Mouse (Mus musculus) ES-Bruce4 (cell line): ENCODE data around the gene Tmem268.

Experiments
- CTCF ChIP-seq: IDR thresholded peaks from one replicate; pipeline ENCODE4 v1.8.1; 2011; ENCODE audit warnings: low read depth, low read length
- POLR2A ChIP-seq: IDR thresholded peaks from one replicate; pipeline ENCODE4 v1.8.1; 2011; ENCODE audit warnings: low read length; ENCODE audit not compliant: insufficient read depth

DNA sequence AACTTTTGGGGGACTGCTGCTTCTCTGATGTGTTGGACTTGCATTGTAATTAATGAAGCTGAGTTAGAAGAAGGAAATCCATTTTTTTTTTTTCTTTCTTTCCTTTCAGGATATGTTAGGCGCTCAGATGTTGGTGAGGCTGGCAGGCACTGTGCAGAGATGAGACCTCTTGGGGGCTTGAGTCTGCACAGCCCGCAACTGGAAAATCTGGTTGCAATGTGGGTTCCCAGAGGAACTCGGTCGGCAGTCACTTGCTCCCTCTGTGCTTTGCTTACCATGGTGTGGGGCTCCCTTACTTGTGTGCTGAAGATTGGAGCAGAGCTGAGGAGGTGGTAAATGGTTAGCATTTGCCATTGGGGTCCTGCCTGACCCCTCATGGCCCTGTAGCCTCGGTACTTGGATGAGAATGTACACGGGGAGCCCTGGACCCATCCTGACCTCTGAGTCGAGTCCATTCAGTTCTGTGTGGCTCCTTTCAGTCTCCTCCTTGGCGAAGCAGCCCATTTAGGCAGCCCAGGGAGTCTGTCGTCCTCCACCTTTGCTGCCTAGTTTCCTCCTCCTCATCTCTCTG is 631 bp downstream of the Tmem268 start:
- no peak for TF ChIP-seq POLR2A
- TF ChIP-seq CTCF, result no peak
